ENCODE assay signal across 23 mouse cellular contexts in genomic region chr11:118058872-118059271, GRCm38 (mm10).
A peak's percentile ranks its signal among the peaks of the same experiment; 100 is the strongest.
DNase-seq lines count a peak whose midpoint lies in the region; ATAC-seq and TF ChIP-seq lines count a peak whose summit lies in the region.
"Had no signal": no experiment of that assay in that cellular context is flagged by ENCODE, and none has a peak within 500 bp of the region (broad histone marks: within the 10 kb centered on the region; RNA-seq: fewer than 3 reads in every experiment).

No protein-coding gene starts in this region.

- ATAC-seq in forebrain, embryonic 12.5 days (ENCODE audit: low FRiP score): no peak
- ATAC-seq in midbrain, embryonic 14.5 days (ENCODE audit: low FRiP score, low TSS enrichment): no peak

- no peaks in the 10 kb centered on the region for H3K36me3 ChIP-seq in forebrain, embryonic 10.5 days (replicated peaks)
- H3K36me3 ChIP-seq in forebrain, embryonic 12.5 days (replicated peaks): no peaks in the 10 kb centered on the region
- H3K36me3 ChIP-seq in midbrain, embryonic 14.5 days (ENCODE audit: control insufficient read depth, insufficient read depth, low read length): no peaks in the 10 kb centered on the region
- H3K36me3 ChIP-seq in midbrain, embryonic 10.5 days: no peaks in the 10 kb centered on the region
- no peaks in the 10 kb centered on the region for H3K36me3 ChIP-seq in myocyte (ENCODE audit: control insufficient read depth, insufficient read depth)
- H3K36me3 ChIP-seq: embryonic facial prominence, embryonic 13.5 days; G1E; heart, embryonic 15.5 days; neural tube, embryonic 15.5 days; stomach, embryonic 15.5 days had no signal

- no peaks in the 10 kb centered on the region for H3K9me3 ChIP-seq in forebrain, embryonic 10.5 days
- no peaks in the 10 kb centered on the region for H3K9me3 ChIP-seq in forebrain, embryonic 12.5 days
- no peaks in the 10 kb centered on the region for H3K9me3 ChIP-seq in midbrain, embryonic 14.5 days (ENCODE audit: control insufficient read depth, low read length)
- H3K9me3 ChIP-seq in midbrain, embryonic 10.5 days (replicated peaks): no peaks in the 10 kb centered on the region
- H3K9me3 ChIP-seq: embryonic facial prominence, embryonic 13.5 days; G1E; heart, embryonic 15.5 days; neural tube, embryonic 15.5 days; stomach, embryonic 15.5 days had no signal

- H3K27me3 ChIP-seq in forebrain, embryonic 10.5 days (ENCODE audit: poor library complexity, severe bottlenecking): no peaks in the 10 kb centered on the region
- H3K27me3 ChIP-seq in forebrain, embryonic 12.5 days: no peaks in the 10 kb centered on the region
- H3K27me3 ChIP-seq in midbrain, embryonic 14.5 days (ENCODE audit: control insufficient read depth, insufficient read depth, low read length): no peaks in the 10 kb centered on the region
- no peaks in the 10 kb centered on the region for H3K27me3 ChIP-seq in midbrain, embryonic 10.5 days (ENCODE audit: low read depth, poor library complexity, severe bottlenecking)
- peaks cover 58% of the 10 kb centered on the region for H3K27me3 ChIP-seq in myocyte (ENCODE audit: control insufficient read depth, insufficient read depth, insufficient read length)
- H3K27me3 ChIP-seq: embryonic facial prominence, embryonic 13.5 days; neural tube, embryonic 15.5 days; stomach, embryonic 15.5 days had no signal

- DNase-seq in forebrain, embryonic 10.5 days (ENCODE audit: extremely low spot score, low spot score): no peak
- peak; percentile 41 for DNase-seq in midbrain, embryonic 14.5 days
- DNase-seq in midbrain, embryonic 10.5 days (ENCODE audit: low spot score): no peak
- peak; percentile 24 for DNase-seq in brain, adult 2 months (ENCODE audit: low read depth, low spot score)
- no peak for DNase-seq in urinary bladder, postnatal 10 days (ENCODE audit: low spot score)
- DNase-seq: cerebellum, adult 8-10 months; gastrocnemius, postnatal 10 days; heart, adult 2 months; heart, postnatal 4 days; kidney, adult 8-10 months; kidney, postnatal 25 days; lung, adult 18-20 months; lung, postnatal 14 days; right cerebral cortex, postnatal 25 days; thymus, postnatal 14 days had no signal

- H3K4me2 ChIP-seq in forebrain, embryonic 12.5 days: no peak overlapping the region
- H3K4me2 ChIP-seq in midbrain, embryonic 14.5 days (ENCODE audit: low read length): no peak overlapping the region
- no peak overlapping the region for H3K4me2 ChIP-seq in myocyte (ENCODE audit: low read depth)
- H3K4me2 ChIP-seq: embryonic facial prominence, embryonic 13.5 days; heart, embryonic 15.5 days; liver, embryonic 11.5 days; neural tube, embryonic 15.5 days; stomach, embryonic 15.5 days had no signal

- H3K27ac ChIP-seq in forebrain, embryonic 10.5 days: peak overlapping the region; percentile 9; the same call in 1 of the 2 replicates
- H3K27ac ChIP-seq in forebrain, embryonic 12.5 days: no peak overlapping the region
- H3K27ac ChIP-seq in midbrain, embryonic 14.5 days (replicated peaks; ENCODE audit: low read depth, low read length): no peak overlapping the region
- no peak overlapping the region for H3K27ac ChIP-seq in midbrain, embryonic 10.5 days (replicated peaks)
- H3K27ac ChIP-seq: embryonic facial prominence, embryonic 13.5 days; heart, adult 2 months; heart, embryonic 15.5 days; neural tube, embryonic 15.5 days; stomach, embryonic 15.5 days had no signal

- no peak for TF ChIP-seq POLR2A in myocyte (IDR thresholded peaks at IDR 0.05; ENCODE audit: insufficient read length, low read depth)

- no peak overlapping the region for H3K9ac ChIP-seq in forebrain, embryonic 12.5 days
- no peak overlapping the region for H3K9ac ChIP-seq in midbrain, embryonic 14.5 days (replicated peaks; ENCODE audit: low read length)
- H3K9ac ChIP-seq: embryonic facial prominence, embryonic 13.5 days; heart, embryonic 15.5 days; neural tube, embryonic 15.5 days; stomach, embryonic 15.5 days had no signal

- H3K4me3 ChIP-seq in forebrain, embryonic 10.5 days: no peak overlapping the region
- no peak overlapping the region for H3K4me3 ChIP-seq in forebrain, embryonic 12.5 days (replicated peaks)
- no peak overlapping the region for H3K4me3 ChIP-seq in midbrain, embryonic 14.5 days (replicated peaks; ENCODE audit: low read depth, low read length)
- H3K4me3 ChIP-seq in midbrain, embryonic 10.5 days: no peak overlapping the region
- H3K4me3 ChIP-seq in myocyte: no peak overlapping the region
- H3K4me3 ChIP-seq: embryonic facial prominence, embryonic 13.5 days; heart, adult 2 months; heart, embryonic 15.5 days; neural tube, embryonic 15.5 days; stomach, embryonic 15.5 days had no signal

- H3K79me2 ChIP-seq in myocyte (ENCODE audit: control insufficient read depth, insufficient read depth): no peaks in the 10 kb centered on the region

- whole genome bisulfite sequencing in forebrain, embryonic 10.5 days: 71% methylated on average over 10 of the region's 10 CpGs
- 69% methylated on average over 10 of the region's 10 CpGs for WGBS in forebrain, embryonic 12.5 days
- 56% methylated on average over 10 of the region's 10 CpGs for WGBS in midbrain, embryonic 14.5 days
- WGBS in midbrain, embryonic 10.5 days: 68% methylated on average over 10 of the region's 10 CpGs

- H3K4me1 ChIP-seq in forebrain, embryonic 10.5 days: peaks cover 34% of the 10 kb centered on the region
- peaks cover 8% of the 10 kb centered on the region for H3K4me1 ChIP-seq in forebrain, embryonic 12.5 days
- 0 out of 2 replicates have a peak, but pooled peaks cover 3% of the 10 kb centered on the region for H3K4me1 ChIP-seq in midbrain, embryonic 14.5 days (ENCODE audit: control insufficient read depth, insufficient read depth, low read length)
- H3K4me1 ChIP-seq in midbrain, embryonic 10.5 days: peaks cover 21% of the 10 kb centered on the region
- H3K4me1 ChIP-seq: heart, embryonic 15.5 days; stomach, embryonic 15.5 days had no signal

- H3ac ChIP-seq in myocyte (ENCODE audit: control insufficient read depth, insufficient read length): no peak overlapping the region

TF ChIP-seq in myocyte, 11 proteins besides CTCF, POLR2A, EP300 and RAD21:
- TF ChIP-seq REST (IDR thresholded peaks at IDR 0.05; ENCODE audit: insufficient read depth, insufficient read length) (no peak), MYOG (IDR thresholded peaks at IDR 0.05; ENCODE audit: control insufficient read depth in 1 of 3, insufficient read depth in 1 of 3, insufficient read length in 2 of 3, low read depth in 2 of 3) (no peak), USF1 (IDR thresholded peaks at IDR 0.05; ENCODE audit: low read depth) (peak; percentile 64)

Comparison
In these comparisons a context has a peak if more than half of its experiments do, and no peak if none do; other contexts are left out.
1. DNase-seq: peak in midbrain, embryonic 14.5 days (single experiment) and brain, adult 2 months (single experiment); none in forebrain, embryonic 10.5 days (single experiment), midbrain, embryonic 10.5 days (single experiment) and urinary bladder, postnatal 10 days (single experiment).